Comparison of ENCODE assay signal across 8 mouse cellular contexts in the genomic region with DNA sequence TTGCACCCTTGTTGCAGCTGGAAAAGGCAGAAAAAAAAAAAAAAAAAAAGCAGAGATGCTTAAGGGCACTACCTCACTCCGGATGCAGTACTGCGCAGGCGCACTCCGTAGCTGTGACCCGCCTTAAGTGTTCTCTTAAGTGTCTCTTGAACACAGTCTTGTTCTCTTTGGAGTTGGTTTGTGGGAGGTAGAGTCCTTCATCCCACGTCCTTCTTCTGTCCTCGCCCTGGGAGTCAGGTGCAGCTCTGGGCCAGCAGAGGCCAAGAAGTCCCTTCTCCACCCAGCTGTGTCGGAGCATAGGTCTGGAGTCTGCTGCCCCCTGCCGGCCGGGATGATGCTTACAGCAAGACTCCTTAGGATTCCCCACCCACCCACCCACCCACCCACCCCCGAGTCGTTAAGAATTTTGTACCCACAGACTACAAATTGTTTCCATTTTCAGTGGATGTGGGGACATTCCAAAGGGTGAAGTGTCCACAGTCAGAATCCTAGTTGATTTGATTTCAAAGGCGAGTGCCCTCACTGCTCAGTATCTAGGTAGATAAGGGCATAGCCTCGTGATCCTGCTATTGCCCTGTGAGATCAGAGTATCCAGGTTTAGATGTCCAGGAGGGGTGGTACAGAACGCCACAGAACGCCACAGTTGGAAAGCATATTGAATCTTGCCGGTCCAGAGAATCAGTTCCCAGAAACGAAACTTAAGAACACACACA. TPM values are rescaled to one million over a fixed set of nuclear protein-coding genes. Genes with fewer than 3 reads are reported as not detected.
DNase-seq lines count a peak whose midpoint lies in the region; ATAC-seq lines count a peak whose summit lies in the region.

No protein-coding gene starts in this region.

- no peak overlapping the region for H3K9ac ChIP-seq in hindbrain, embryonic 13.5 days

- peak; percentile 78 for ATAC-seq in hindbrain, embryonic 13.5 days (ENCODE audit: low FRiP score)

- no peaks in the 10 kb centered on the region for H3K36me3 ChIP-seq in hindbrain, embryonic 13.5 days

- 0 out of 2 replicates have a peak, but pooled peaks cover 3% of the 10 kb centered on the region for H3K27me3 ChIP-seq in hindbrain, embryonic 13.5 days

- H3K27ac ChIP-seq in hindbrain, embryonic 13.5 days = no peak overlapping the region

- H3K9me3 ChIP-seq in hindbrain, embryonic 13.5 days = no peaks in the 10 kb centered on the region

- peaks cover 5% of the 10 kb centered on the region; the same call in 1 of the 2 replicates for H3K4me1 ChIP-seq in hindbrain, embryonic 13.5 days (replicated peaks)

- WGBS in hindbrain, embryonic 13.5 days = 23% methylated on average over 18 of the region's 18 CpGs

- peak; percentile 71 for DNase-seq in Muller cell, postnatal 12 days (ENCODE audit: inconsistent ontology term)
- DNase-seq in cerebellum, adult 9-10 months = peak; percentile 31
- DNase-seq in frontal cortex, postnatal 25 days (ENCODE audit: low spot score in 2 of 2) = peak; percentile 47 to 72
- DNase-seq in layer of hippocampus, postnatal 10 days (ENCODE audit: low spot score in 2 of 2) = peak; percentile 68 to 80
- DNase-seq in lung, postnatal 10 days = peak; percentile 87
- DNase-seq in ovary, postnatal 14 days (ENCODE audit: low spot score) = peak; percentile 77
- peak; percentile 47 to 84 for DNase-seq in thymus, postnatal 10 days (ENCODE audit: low spot score in 2 of 2)

- H3K4me3 ChIP-seq in hindbrain, embryonic 13.5 days = peak overlapping the region; percentile 26

- H3K4me2 ChIP-seq in hindbrain, embryonic 13.5 days = peak overlapping the region; percentile 50

RNA-seq across cellular contexts. Expression of gene Gsta3, which starts 31.1 kb away (rescaled TPM):
- polyA plus RNA-seq in hindbrain, embryonic 13.5 days (2015; fragmentation: Nextera tagmentation; extraction: Ambion mirVana) = 0.57 and 0.82 TPM in 2 replicates
- 1 to 10 TPM in 1 of 2 experiments, under 1 TPM in 1; 0.78 to 1.1 TPM for total RNA-seq in layer of hippocampus, postnatal 10 days (2021)

RNA-seq across cellular contexts. Expression of gene Tmem14a, which starts 53.1 kb away (rescaled TPM):
- polyA plus RNA-seq in hindbrain, embryonic 13.5 days (2015; fragmentation: Nextera tagmentation; extraction: Ambion mirVana) = 18.5 TPM in 2 replicates
- 10 to 100 TPM; 19.0 to 20.2 TPM for total RNA-seq in layer of hippocampus, postnatal 10 days (2021)

Comparison
In these comparisons a context has a peak if more than half of its experiments do, and no peak if none do; other contexts are left out.
1. DNase-seq: peak in every context shown above with its lines; median percentile 87 in lung, postnatal 10 days; 77 in ovary, postnatal 14 days; 74 in layer of hippocampus, postnatal 10 days; 71 in Muller cell, postnatal 12 days; 66 in thymus, postnatal 10 days; 60 in frontal cortex, postnatal 25 days; 31 in cerebellum, adult 9-10 months.